Mouse (Mus musculus) midbrain, embryonic 15.5 days (tissue): ENCODE measurements at regions not wholly inside any gene's neighbourhood (a gene's known extent, or its start where the extent isn't known, plus 50 kb on each side); places are given as distances from the start of the nearest gene placed in this dataset.

Experiments
- ATAC-seq: fragments of 200-750 bp; cut with Nextera tagmentation; replicated peaks from 2 replicates; pipeline ENCODE4 v1.8.0; 2017; ENCODE audit warnings: moderate TSS enrichment
- H3K27ac ChIP-seq: fragments of 300-500 bp; sonication (generic); 2 replicates; pipeline ENCODE4 v1.5.1; 2015; ENCODE audit warnings: mild to moderate bottlenecking, inconsistent platforms
- H3K27me3 ChIP-seq: fragments of 300-500 bp; sonication (generic); replicated peaks from 2 replicates; pipeline ENCODE4 v1.6.1; 2015; ENCODE audit warnings: inconsistent platforms
- H3K36me3 ChIP-seq: fragments of 300-500 bp; sonication (generic); replicated peaks from 2 replicates; pipeline ENCODE4 v1.6.1; 2015; ENCODE audit warnings: inconsistent platforms
- H3K4me1 ChIP-seq: fragments of 300-500 bp; sonication (generic); 2 replicates; pipeline ENCODE4 v1.6.1; 2015; ENCODE audit warnings: inconsistent platforms
- H3K4me2 ChIP-seq: fragments of 300-500 bp; sonication (generic); 2 replicates; pipeline ENCODE4 v1.6.1; 2015; ENCODE audit warnings: inconsistent platforms, mild to moderate bottlenecking, moderate library complexity
- H3K4me3 ChIP-seq: fragments of 300-500 bp; sonication (generic); 2 replicates; pipeline ENCODE4 v1.5.1; 2015; ENCODE audit warnings: mild to moderate bottlenecking, inconsistent platforms
- H3K9ac ChIP-seq: fragments of 300-500 bp; sonication (generic); 2 replicates; pipeline ENCODE4 v1.6.1; 2015; ENCODE audit warnings: mild to moderate bottlenecking, inconsistent platforms
- H3K9me3 ChIP-seq: fragments of 300-500 bp; sonication (generic); 2 replicates; pipeline ENCODE4 v1.6.1; 2016; ENCODE audit warnings: inconsistent platforms
- WGBS: fragments of 180-500 bp; shearing (Covaris S2); methylation state at CpG from one replicate; pipeline ENCODE4 v1.1.7; 2015; ENCODE audit warnings: mixed read lengths; 5-methylcytosine and 5-hydroxymethylcytosine counted together

- 97% methylated on average over 8 of the region's 8 CpGs for WGBS
- no peaks in the 10 kb centered on the region for H3K27me3 ChIP-seq
- H3K4me2 ChIP-seq = no peak overlapping the region
- H3K4me3 ChIP-seq = no peak overlapping the region
- H3K9me3 ChIP-seq = no peaks in the 10 kb centered on the region
- H3K36me3 ChIP-seq = no peaks in the 10 kb centered on the region
- H3K4me1 ChIP-seq = no peaks in the 10 kb centered on the region
- H3K9ac ChIP-seq = no peak overlapping the region
- H3K27ac ChIP-seq = no peak overlapping the region
- ATAC-seq = no peak
These were observed 135.7 kb upstream of the Azi2 start for GRCm38 (mm10) chr9:117904621-117905020.

GRCm38 (mm10) chr9:117903025-117903424 is 137.3 kb upstream of the Azi2 start:
- Histone ChIP-seq H3K9me3 (no peaks in the 10 kb centered on the region), H3K4me2 (no peak overlapping the region), H3K4me3 (no peak overlapping the region), H3K27me3 (no peaks in the 10 kb centered on the region), H3K36me3 (no peaks in the 10 kb centered on the region), H3K4me1 (no peaks in the 10 kb centered on the region), H3K9ac (no peak overlapping the region), H3K27ac (no peak overlapping the region)
- ATAC-seq = peak; percentile 67
- 68% methylated on average over 4 of the region's 4 CpGs for WGBS

- 87% methylated on average over 20 of the region's 20 CpGs for WGBS
- Histone ChIP-seq H3K4me2 (no peak overlapping the region), H3K9ac (no peak overlapping the region), H3K27me3 (no peaks in the 10 kb centered on the region), H3K4me1 (no peaks in the 10 kb centered on the region), H3K36me3 (no peaks in the 10 kb centered on the region), H3K9me3 (no peaks in the 10 kb centered on the region), H3K27ac (no peak overlapping the region), H3K4me3 (no peak overlapping the region)
- no peak; the same call in 1 of the 2 replicates for ATAC-seq
These were observed 137.9 kb upstream of the Azi2 start for GRCm38 (mm10) chr9:117902239-117902939.

GRCm38 (mm10) chr9:117900631-117901030 is 139.7 kb upstream of the Azi2 start:
- H3K4me2 ChIP-seq = no peak overlapping the region
- H3K27me3 ChIP-seq = no peaks in the 10 kb centered on the region
- no peaks in the 10 kb centered on the region for H3K36me3 ChIP-seq
- H3K9me3 ChIP-seq = no peaks in the 10 kb centered on the region
- no peak overlapping the region for H3K27ac ChIP-seq
- H3K4me3 ChIP-seq = no peak overlapping the region
- H3K4me1 ChIP-seq = no peaks in the 10 kb centered on the region
- no peak for ATAC-seq
- WGBS = 87% methylated on average over 12 of the region's 12 CpGs
- no peak overlapping the region for H3K9ac ChIP-seq

DNA sequence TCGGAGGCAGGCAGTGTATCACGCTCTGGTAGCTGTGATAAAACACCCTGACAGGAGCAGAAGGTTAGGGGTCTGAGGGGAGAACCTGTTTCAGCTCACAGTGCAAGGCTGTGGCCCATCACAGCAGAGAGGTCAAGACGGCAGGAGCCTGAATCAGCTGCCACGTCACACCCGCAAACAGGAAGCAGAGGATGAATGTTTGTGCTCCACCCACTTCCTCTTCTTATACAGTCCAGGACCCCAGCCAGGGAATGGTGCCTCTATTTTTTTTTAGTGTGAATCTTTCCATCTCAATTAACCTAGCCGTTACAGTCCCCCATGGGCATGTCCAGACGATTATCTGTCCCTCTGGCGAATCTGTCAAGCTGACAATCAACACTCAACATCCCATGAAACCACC is 143.8 kb upstream of the Azi2 start:
- Histone ChIP-seq H3K4me2 (no peak overlapping the region), H3K9ac (no peak overlapping the region), H3K27me3 (no peaks in the 10 kb centered on the region), H3K27ac (no peak overlapping the region), H3K9me3 (no peaks in the 10 kb centered on the region), H3K4me1 (no peaks in the 10 kb centered on the region), H3K36me3 (no peaks in the 10 kb centered on the region), H3K4me3 (no peak overlapping the region)
- WGBS = 73% methylated on average over 8 of the region's 8 CpGs
- no peak for ATAC-seq

DNA sequence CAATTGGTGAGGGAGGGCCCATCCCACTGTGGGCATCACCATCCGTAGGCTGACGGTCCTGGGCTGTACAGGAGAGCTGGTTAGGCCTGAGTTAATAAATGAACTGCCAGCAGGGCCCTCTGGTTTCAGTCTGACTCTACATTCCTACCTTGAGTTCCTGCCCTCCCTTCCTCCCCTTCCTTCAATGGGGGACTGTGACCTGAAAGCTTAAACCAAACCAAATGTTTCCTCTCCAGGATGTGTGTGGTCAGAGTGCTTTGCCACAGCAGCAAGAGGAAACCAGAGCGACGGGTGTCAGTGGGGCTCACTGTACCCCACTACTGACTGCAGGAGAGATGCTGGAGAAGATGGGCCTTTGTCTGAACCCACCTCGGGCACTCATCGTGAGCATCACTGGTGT is 147.7 kb upstream of the Azi2 start:
- H3K9me3 ChIP-seq = no peaks in the 10 kb centered on the region
- no peaks in the 10 kb centered on the region for H3K4me1 ChIP-seq
- H3K36me3 ChIP-seq = no peaks in the 10 kb centered on the region
- no peak overlapping the region for H3K4me3 ChIP-seq
- 82% methylated on average over 6 of the region's 6 CpGs for WGBS
- no peak overlapping the region for H3K9ac ChIP-seq
- H3K27ac ChIP-seq = no peak overlapping the region
- H3K4me2 ChIP-seq = no peak overlapping the region
- ATAC-seq = no peak
- H3K27me3 ChIP-seq = no peaks in the 10 kb centered on the region

GRCm38 (mm10) chr9:117873172-117873571 is 167.1 kb upstream of the Azi2 start:
- H3K4me1 ChIP-seq = peaks cover 28% of the 10 kb centered on the region
- peak overlapping the region; percentile 85 for H3K4me2 ChIP-seq
- no peaks in the 10 kb centered on the region for H3K36me3 ChIP-seq
- H3K27me3 ChIP-seq = peaks cover 7% of the 10 kb centered on the region; the same call in 1 of the 2 replicates
- peak overlapping the region; percentile 73 for H3K4me3 ChIP-seq
- peak overlapping the region; percentile 80 for H3K9ac ChIP-seq
- H3K27ac ChIP-seq = peak overlapping the region; percentile 83
- WGBS = 38% methylated on average over 8 of the region's 8 CpGs
- peak; percentile 24; the same call in 1 of the 2 replicates for ATAC-seq
- H3K9me3 ChIP-seq = no peaks in the 10 kb centered on the region

DNA sequence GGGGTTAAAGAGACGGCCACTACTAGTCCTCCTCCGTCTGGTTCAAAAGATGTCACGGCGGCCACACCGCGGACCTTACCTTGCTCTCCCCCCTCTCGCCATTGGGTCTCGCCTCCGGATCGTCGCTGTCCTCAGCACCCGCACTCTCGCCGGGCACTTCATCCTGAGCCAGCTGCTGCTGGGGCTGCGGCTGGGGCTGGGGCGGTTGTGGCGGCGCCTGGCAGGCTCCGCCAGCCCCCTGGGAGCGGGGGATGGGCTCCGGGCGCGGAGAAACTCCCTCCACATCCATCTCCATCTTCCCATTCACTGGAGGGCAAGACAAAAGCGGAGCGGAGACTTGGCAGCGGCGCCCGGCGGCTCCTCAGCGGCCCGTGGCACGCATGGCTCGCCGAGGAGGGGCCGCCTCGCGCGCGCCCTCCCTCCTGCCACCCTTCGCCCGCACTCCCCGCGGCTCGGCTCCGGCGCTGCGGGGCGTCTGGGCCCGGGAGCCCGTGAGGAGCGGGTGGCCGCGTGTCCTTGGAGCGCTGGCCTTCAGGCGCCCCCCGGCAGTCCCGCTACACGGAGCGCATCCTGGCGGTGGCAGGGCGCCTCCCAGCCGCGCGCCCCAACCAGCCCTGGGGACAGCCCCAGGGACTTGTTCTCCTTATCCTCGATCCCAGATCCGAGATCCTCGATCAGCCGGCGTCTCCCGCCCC is 167.8 kb upstream of the Azi2 start:
- H3K4me1 ChIP-seq = peaks cover 28% of the 10 kb centered on the region
- H3K9me3 ChIP-seq = no peaks in the 10 kb centered on the region
- H3K4me3 ChIP-seq = peak overlapping the region; percentile 73
- ATAC-seq = peak; percentile 81
- H3K4me2 ChIP-seq = peak overlapping the region; percentile 85
- peak overlapping the region; percentile 83 for H3K27ac ChIP-seq
- H3K9ac ChIP-seq = peak overlapping the region; percentile 80
- WGBS = under 1% methylated on average over 57 of the region's 70 CpGs
- H3K36me3 ChIP-seq = no peaks in the 10 kb centered on the region
- peaks cover 7% of the 10 kb centered on the region; the same call in 1 of the 2 replicates for H3K27me3 ChIP-seq

- H3K9me3 ChIP-seq = no peaks in the 10 kb centered on the region
- peak overlapping the region; percentile 73 for H3K4me3 ChIP-seq
- H3K4me2 ChIP-seq = peak overlapping the region; percentile 85
- no peaks in the 10 kb centered on the region for H3K36me3 ChIP-seq
- ATAC-seq = peak; percentile 71; the same call in 1 of the 2 replicates
- H3K4me1 ChIP-seq = peaks cover 28% of the 10 kb centered on the region
- H3K9ac ChIP-seq = peak overlapping the region; percentile 80
- peak overlapping the region; percentile 83 for H3K27ac ChIP-seq
- 0% methylated on average over 15 of the region's 15 CpGs for WGBS
- H3K27me3 ChIP-seq = peaks cover 7% of the 10 kb centered on the region; the same call in 1 of the 2 replicates
These were observed 168.3 kb upstream of the Azi2 start for GRCm38 (mm10) chr9:117872021-117872386.

DNA sequence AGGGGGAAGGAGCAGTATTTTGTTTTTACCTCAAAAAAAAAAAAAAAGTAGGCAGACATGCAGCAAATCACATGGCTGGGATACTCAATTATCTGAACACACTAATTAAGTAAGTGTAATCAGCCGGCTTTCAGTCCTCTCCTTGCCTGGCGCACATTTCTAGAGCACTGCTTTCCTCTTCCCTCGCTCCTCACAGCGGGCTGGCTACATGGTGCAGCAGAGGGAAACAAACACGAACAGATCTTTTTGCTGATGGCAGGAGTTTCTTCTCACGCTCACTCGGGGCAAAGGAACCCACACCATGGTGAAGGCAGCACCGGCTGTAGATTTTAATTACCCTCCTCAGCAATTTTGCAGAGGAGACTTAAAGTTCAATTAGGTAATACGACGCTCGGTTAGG is 169.7 kb upstream of the Azi2 start:
- Histone ChIP-seq H3K27ac (no peak overlapping the region), H3K4me1 (peaks cover 28% of the 10 kb centered on the region), H3K9ac (no peak overlapping the region), H3K4me3 (peak overlapping the region; percentile 73), H3K4me2 (peak overlapping the region; percentile 85), H3K36me3 (no peaks in the 10 kb centered on the region), H3K9me3 (no peaks in the 10 kb centered on the region), H3K27me3 (peaks cover 7% of the 10 kb centered on the region; the same call in 1 of the 2 replicates)
- 24% methylated on average over 11 of the region's 11 CpGs for WGBS
- ATAC-seq = no peak

DNA sequence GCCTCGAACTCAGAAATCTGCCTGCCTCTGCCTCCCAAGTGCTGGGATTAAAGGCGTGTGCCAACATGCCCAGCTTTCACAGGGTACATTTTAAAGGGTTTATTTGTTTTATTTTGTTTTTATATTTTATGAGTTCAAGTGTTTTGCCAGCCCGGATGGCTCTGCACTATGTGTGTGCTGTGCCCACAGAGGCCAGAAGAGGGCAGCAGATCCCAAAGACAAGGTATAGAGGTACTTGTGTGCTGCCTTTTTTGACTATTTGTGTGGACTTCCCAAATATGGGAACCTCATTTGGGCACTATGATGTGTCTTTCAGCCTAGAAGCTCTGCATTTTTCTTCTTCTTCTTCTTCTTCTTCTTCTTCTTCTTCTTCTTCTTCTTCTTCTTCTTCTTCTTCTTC is 176.4 kb upstream of the Azi2 start:
- WGBS = 94% methylated on average over 3 of the region's 3 CpGs
- Histone ChIP-seq H3K27me3 (no peaks in the 10 kb centered on the region), H3K4me2 (no peak overlapping the region), H3K4me1 (no peaks in the 10 kb centered on the region), H3K4me3 (no peak overlapping the region), H3K27ac (no peak overlapping the region), H3K9ac (no peak overlapping the region), H3K36me3 (no peaks in the 10 kb centered on the region), H3K9me3 (no peaks in the 10 kb centered on the region)
- ATAC-seq = no peak

GRCm38 (mm10) chr9:117863318-117863717 is 177.0 kb upstream of the Azi2 start:
- Histone ChIP-seq H3K27me3 (no peaks in the 10 kb centered on the region), H3K4me1 (peaks cover 1% of the 10 kb centered on the region; the same call in 1 of the 2 replicates), H3K9ac (no peak overlapping the region), H3K36me3 (no peaks in the 10 kb centered on the region), H3K4me2 (no peak overlapping the region), H3K27ac (no peak overlapping the region), H3K9me3 (no peaks in the 10 kb centered on the region), H3K4me3 (no peak overlapping the region)
- no peak for ATAC-seq
- 87% methylated on average over 6 of the region's 6 CpGs for WGBS
